Mouse (Mus musculus) embryonic stem cell, embryonic (primary cell): Measurements from ENCODE around the gene Myh8.

Experiments
- CTCF ChIA-PET, 4 experiments: fragments of 300-600 bp in 2 of 4; fragments of 350-600 bp in 2 of 4; sonication (Branson Sonifier 250); formaldehyde crosslinking; loops; one replicate each; lab custom pipeline; 2022; ENCODE audit warnings: inconsistent platforms in 2 of 4; lab: Charles Lee
- POLR2A ChIA-PET, 4 experiments: fragments of 300-600 bp in 2 of 4; fragments of 350-600 bp in 2 of 4; sonication (Branson Sonifier 250); formaldehyde crosslinking; loops; one replicate each; lab custom pipeline; 2022; ENCODE audit warnings: antibody characterized with exemption in 4 of 4, inconsistent platforms in 1 of 4; lab: Charles Lee

The Myh8 gene

DNA sequence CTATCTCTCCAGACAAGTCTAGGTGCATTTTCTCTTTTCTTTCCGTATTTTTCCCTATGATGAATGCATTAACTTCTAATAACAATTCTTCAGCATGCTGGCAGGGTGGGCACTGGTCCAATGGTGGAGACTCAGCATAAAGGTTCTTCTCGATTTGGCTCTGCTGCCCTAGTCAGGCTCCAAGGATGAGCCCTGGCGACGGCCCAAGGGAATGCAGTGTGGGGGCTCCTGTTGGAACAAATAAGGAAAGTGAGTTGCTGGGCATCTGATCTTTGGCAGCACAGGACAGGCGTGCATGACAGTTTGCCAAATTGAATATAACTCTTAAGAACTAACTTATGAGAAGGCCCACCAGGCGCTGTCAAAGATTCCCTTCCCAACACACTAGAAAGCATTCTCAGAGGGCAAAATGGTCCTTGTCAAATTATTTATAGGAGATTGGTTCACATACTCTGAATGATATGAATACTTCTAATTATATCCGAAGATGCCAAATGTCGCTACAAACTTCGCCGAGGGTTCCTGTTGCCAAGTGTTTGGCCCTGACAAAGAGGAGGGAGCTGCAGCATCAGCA, at the start of gene Myh8:
TSS of gene Myh8 (plus strand) at position 524 of the 574 bp plus-strand sequence.
- POLR2A ChIA-PET, result interaction anchor here in 1 of 4 experiments (0.6 kb wide), 1 partner anchor 270 kb away, joined by 5 read pairs; no protein-coding TSS in a partner anchor
- CTCF ChIA-PET, result no interaction called here

DNA sequence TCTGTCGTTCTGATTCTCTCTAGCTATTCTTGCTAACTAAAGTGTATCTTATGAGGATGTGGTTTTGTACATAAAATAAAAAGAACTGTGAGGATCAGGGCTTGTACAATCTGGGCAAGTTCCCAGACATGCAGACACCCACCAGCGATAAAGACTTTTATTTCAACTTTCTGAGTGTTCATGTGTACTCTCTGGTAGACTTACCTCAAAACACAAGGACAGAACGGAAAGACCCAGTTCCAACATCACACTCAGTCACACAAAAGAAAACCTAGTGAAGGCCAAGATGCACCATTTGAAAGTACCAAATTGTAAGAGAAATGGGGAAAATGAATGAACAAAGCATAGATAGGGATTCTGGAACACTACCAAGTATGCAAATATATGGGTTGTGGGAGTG, 48.2 kb upstream of the Myh8 start:
- CTCF ChIA-PET, result interaction anchor here in 1 of 4 experiments (0.6 kb wide), 1 partner anchor 918 kb away, joined by 3 read pairs; no protein-coding TSS in a partner anchor
- POLR2A ChIA-PET, result no interaction called here

DNA sequence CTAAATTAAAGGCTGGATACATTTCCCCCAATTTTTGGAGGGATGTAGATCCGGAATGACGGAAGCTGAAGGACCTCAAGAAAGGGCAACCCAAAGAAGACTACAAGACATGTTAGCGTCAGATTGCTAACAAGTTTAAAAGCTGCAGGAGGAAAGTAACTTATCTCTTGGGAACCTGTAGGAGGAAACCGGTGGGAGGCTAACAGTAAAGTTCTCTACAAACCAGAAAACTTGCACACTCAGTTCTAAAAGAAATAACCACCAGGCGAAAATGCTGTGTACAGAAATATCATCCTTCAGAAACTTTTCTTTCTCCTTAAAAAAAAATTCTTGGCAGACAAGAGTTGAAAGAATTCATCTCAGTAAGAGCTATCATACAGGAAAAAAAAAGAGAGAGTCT, 47.8 kb upstream of the Myh8 start:
- ChIA-PET POLR2A (no interaction called here), CTCF (interaction anchor here in 2 of 4 experiments (0.6 to 1.2 kb wide), 2 partner anchors 117 to 919 kb away, joined by 3 to 6 read pairs; no protein-coding TSS in a partner anchor)

DNA sequence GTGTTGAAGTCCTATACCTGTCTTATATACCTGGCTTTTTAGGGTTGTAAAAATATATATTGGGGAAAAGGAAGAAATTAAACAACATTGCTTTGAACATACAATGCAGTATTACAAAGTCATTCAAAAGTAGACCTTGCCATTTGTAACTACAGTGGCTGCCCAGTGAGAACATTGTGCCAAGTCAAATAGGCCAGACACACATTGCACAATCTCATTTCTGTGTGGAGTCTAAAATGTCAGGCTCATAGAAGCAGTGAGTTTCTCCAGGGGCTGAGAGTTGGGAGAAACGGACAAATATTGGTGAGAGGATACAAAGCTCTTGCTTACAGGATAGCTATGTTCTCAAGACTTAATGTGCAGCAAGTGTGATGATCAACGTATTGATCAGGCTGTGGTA, 47.0 kb upstream of the Myh8 start:
- ChIA-PET POLR2A (no interaction called here), CTCF (interaction anchor here in 1 of 4 experiments (1.2 kb wide), 1 partner anchor 118 kb away, joined by 6 read pairs; no protein-coding TSS in a partner anchor)

DNA sequence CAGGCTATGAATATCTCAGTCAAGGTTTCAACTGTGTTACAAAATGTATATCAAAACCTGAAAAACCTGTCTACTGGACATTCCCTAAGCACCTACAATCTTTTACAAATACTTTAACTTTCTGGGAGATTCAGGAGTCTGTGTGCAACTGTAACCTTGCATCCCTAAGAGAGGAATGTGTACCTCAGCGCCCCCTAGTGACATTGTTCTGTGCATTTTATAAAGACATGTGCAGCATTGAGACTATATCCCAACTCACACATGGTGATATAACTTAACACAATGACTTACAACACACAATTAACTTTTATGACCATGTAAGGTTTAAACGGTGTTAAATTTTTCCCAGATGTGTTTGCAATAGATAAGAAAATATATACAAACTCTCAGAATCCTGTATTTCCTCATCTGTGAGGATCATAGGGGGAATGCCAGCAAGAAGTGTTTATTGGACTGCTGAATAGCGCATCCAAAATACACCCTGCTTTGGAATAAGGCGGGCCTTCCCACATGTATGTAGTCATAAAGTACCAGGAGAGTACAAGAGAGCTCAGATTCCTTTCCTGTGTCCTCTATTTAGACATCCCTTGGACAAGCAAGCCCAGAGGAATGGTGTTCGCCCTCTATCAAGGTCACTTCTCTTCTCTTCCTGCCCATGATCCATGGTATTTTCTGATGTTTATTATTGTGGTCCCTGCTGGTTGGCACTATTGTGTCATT, 41.1 kb upstream of the Myh8 start:
- ChIA-PET CTCF (interaction anchor here in 1 of 4 experiments (1.2 kb wide), 1 partner anchor 124 kb away, joined by 3 read pairs; no protein-coding TSS in a partner anchor), POLR2A (no interaction called here)

DNA sequence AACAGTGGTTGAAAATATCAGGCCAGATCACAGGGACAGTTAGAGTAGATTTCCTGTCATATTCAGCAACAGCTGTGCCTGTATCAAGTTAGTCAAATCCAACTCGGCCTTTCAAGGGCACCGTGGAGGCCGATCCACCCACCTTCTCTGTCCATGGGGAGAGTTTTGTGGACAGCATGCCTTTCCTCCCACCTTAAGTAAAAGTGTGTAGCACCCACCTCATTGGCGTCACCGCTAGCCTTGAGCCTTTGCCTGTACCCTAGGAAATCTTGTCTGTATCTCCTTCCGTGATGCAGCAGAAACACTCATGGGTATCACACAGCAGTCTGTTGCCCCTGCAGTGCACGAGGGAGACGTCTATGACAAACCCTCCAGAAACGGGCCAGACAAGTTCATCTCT, 40.1 kb upstream of the Myh8 start:
- CTCF ChIA-PET, result interaction anchor here in 1 of 4 experiments (1.2 kb wide), 1 partner anchor 125 kb away, joined by 3 read pairs; no protein-coding TSS in a partner anchor
- POLR2A ChIA-PET, result no interaction called here

DNA sequence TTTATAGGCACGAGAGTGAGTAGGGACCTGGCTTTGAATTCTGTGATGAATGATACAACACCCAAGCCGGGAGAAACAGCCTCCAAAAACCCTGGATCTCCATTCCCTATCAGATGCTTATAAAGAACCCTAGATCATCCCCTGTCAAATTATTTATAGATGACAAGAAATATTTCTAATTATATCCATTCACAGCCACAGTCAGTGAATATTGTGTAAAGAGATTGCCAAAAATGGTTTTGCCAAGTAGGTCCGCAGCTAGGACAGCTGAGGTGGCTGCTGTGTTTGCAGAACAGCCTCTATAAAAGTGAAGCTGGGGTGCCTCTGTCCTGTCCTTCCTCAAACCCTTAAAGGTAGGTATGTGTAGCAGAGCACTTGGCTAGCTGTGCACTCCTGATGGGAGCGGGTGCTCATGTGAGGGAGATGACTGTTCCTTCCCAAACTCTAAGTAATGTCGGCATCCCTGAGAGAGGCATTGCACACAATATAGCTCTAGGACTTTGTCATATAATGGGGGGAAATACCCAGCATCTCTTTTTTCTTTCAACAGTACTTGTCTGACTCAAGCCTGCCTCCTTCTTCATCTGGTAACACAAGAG, 39.3 kb upstream of the Myh8 start, which contains the start of gene Myh4:
TSS of gene Myh4 (plus strand) at position 549 of the 599 bp plus-strand sequence.
- ChIA-PET CTCF (interaction anchor here in 1 of 4 experiments (0.5 kb wide), 1 partner anchor 140 kb away, joined by 3 read pairs; no protein-coding TSS in a partner anchor), POLR2A (no interaction called here)

DNA sequence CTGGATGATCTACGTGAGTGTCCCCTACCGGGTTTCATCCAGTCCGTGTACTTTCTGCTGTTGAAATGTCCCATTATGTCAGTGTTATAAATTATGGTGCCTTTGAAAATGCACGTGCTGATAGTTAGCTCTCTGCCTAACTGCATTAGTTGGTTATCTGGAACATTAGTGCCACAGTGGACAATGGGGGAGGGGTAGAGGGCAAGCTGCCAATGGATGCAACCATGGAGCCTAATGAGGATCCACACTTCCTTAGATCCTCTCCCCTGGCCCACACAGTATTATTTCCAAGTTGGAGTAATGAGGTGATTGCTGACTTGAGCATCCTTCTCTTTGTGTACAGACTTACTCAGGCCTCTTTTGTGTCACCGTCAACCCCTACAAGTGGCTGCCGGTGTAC, 35.9 kb upstream of the Myh8 start:
- POLR2A ChIA-PET, result no interaction called here
- CTCF ChIA-PET, result no interaction called here

DNA sequence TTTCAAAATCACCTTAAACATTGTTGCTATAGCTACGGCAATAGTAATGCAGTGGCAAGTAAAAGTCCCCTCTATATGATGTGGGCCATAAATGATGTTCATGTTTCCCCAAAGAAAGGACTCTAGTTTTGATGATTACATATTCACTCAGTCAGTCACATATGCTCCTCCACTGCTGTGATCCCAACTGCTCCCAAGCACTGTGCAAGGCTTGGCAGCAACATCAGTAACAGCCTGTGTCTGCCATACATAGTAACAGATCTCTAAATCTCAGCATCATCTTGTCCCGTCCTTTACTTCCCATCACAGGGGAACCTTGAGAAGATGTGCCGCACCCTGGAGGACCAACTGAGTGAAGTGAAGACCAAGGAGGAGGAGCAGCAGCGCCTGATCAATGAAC, 23.2 kb upstream of the Myh8 start:
- CTCF ChIA-PET, result no interaction called here
- POLR2A ChIA-PET, result no interaction called here

DNA sequence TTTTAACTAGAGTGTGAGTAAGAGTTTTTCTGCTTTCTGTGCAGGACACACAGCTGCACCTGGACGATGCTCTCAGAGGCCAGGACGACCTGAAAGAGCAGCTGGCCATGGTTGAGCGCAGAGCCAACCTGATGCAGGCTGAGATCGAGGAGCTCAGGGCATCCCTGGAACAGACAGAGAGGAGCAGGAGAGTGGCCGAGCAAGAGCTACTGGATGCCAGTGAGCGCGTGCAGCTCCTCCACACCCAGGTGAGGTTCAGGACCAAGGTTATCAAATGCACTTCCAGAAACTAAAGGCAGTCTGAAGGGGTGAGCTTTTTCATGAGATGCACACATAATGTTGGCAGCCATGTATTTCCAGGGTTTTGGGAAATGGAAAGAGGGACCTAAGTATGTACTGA, 19.9 kb upstream of the Myh8 start:
- CTCF ChIA-PET, result no interaction called here
- POLR2A ChIA-PET, result no interaction called here

DNA sequence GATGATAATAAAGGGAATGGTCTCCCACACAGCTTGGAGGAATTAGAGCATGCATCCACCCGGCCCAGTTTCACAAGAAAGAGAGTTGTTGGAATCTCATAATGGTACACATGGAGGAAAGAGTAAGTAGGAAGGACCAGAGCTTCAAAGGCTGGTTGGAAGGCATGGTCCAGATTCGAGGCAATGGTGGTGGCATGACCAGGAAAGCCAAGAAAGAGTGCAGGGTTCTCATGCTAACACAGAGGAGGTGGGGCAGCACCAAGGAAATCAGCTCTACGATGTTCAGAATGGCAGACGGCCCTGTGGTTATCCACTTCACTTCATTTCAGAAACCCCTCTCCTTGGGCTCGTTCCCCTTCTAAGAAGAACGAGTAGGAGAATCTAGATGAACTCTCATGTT, 16.0 kb upstream of the Myh8 start:
- ChIA-PET POLR2A (no interaction called here), CTCF (interaction anchor here in 1 of 4 experiments (1.1 kb wide), 1 partner anchor 159 kb away, joined by 4 read pairs; no protein-coding TSS in a partner anchor)

DNA sequence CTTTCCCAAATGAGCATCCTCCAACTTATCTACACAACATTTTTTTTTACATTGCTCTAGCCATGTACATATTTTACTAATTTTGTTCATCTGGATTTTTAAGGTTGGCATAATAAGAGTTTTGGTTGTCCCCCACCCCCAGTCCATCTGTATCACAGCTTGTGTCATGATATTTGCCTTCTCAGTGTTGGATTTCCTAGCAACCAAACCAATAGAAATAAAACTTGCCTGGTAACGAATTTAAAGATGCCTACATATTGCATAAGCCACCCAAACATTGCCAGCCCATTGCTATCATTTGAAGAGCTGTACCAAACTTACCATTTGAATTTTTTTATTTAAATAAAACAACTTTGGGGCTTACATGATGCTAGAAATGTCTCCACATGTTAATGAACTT, 16.5 kb downstream of the Myh8 start:
- POLR2A ChIA-PET, result no interaction called here

DNA sequence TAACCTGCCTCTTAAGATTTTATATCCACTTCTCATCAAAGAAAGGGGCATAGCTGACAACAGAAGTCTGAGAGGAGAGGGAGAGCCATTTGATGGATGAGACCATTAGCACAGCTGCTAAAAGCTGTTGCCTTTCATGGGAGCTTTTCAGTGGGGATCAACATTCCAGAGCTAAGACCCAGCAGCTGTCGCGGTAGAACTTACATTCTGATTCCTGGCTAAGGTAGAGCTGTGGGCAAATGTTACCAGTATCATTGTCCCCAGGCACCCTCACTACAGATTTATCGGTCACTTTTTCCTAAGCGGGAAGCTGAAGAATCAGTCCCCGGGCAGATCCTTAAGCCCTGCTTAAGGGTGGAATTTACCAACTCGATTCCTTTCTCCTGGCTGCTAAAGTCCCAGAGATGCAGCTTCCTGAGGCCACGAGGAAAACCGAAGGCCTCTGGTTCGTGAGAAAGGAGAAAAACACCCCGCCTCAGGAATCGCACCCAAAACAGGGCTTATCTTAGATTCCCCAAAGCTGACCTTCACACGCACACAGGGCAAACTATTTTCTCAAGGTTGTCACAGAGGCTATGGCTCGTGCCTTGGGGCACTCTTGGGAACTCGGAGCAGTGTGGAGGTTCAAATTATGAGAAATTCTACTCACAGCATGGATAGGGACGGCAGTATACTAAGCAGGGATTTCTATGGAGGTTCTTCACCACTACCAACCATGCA, 37.0 kb downstream of the Myh8 start:
- POLR2A ChIA-PET, result no interaction called here

More for the DNA sequence above, 16.5 kb downstream of the Myh8 start:
- CTCF ChIA-PET, result no interaction called here

DNA sequence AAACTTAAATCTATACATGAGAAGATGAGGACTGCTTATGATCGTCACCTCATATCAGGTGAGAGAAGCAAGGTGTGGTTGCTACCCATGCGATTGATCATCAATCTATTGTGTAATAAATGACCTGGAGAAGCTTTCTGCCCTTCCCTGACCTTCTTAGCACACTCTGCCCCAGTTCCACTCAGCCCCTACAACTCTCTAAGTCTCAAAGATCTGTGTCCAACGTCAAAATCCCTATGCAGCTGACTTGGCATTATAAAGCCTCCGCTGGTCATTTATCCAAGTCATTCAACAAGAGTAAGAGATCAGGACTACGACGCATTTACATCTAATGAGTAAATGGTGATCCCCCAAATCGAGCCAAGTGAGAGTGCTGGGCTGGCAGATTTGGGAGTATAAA, 44.4 kb downstream of the Myh8 start, which contains the start of gene Myh13:
TSS of gene Myh13 (plus strand) at position 301 of the 400 bp plus-strand sequence.
- POLR2A ChIA-PET, result no interaction called here
- CTCF ChIA-PET, result no interaction called here

More for the DNA sequence above, 37.0 kb downstream of the Myh8 start:
- CTCF ChIA-PET, result interaction anchor here in 2 of 4 experiments (1.2 to 1.7 kb wide), 3 partner anchors 202 to 212 kb away, joined by 3 to 4 read pairs (median 4); no protein-coding TSS in a partner anchor

DNA sequence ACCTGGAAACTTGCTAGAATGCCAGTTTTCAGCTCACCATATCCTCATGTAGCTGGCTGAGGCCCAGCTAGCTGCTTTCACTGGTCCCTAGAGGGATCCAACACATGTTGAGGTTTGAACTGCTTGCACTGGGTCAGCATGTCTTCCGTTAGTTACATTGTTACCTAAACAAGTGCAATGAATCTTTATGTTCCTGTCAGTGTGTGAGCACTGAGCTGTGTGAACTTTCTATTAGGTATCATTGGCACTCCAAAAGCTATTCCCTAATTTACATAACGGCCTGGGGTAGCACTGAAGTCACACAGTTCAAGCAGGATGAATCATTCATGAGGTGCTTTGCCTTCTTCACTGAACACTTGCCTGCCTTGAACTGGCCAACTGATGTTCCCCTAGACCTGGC, 49.6 kb downstream of the Myh8 start:
- ChIA-PET POLR2A (no interaction called here), CTCF (interaction anchor here in 2 of 4 experiments (1.3 to 1.5 kb wide), 2 partner anchors 23 to 24 kb away, joined by 3 to 4 read pairs; no protein-coding TSS in a partner anchor)

DNA sequence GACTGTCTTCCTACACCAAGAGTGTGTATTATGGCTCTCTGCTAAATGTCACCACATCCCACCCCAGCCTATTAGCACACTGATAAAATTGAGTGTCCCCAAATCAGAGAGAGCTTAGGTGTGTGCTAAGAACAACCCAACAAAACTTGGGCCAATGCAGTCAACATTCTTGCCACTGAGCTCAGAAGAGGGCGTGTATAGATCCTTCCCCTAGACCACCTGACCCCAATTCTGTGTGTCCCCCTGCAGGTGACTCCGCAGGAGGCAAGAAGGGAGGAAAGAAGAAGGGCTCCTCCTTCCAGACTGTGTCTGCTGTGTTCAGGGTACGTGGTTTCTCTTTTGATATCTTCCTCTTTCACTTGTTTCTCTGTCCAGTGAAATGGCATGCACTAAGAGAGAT, 67.6 kb downstream of the Myh8 start:
- CTCF ChIA-PET, result interaction anchor here (0.5 to 4.8 kb wide), 9 partner anchors 29 to 942 kb away, joined by 3 to 35 read pairs (median 4); no protein-coding TSS in a partner anchor

DNA sequence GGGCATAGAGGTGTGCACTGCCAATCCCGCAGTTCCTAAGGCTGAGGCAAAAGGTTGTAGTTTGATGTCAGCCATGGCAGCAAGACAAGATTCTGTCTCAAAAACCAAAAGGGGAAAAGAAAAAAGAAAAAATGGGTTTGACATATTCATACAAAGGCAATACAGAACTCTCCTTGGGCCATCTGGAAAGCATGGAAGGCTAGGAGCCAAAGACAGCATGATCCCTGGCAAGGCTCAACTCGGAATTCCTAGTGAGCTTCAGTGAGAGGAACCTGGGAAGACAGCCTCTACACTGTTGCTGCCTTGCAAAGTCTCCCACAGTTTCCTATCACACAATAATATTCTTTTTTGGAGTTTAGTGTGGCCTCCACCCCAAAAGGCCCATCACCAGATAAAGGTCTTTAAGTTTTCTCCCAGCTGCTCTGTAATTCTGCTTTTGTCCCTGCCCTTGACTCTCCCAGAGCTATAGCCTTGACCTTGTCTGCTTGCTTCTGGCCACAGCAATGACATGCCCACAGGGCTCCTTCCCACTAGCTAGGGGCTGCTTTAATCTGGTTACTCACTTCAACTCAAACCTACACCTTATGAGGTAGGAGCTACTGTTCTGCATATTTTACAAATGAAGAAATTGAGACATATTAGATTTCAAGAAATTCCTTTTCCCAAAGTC, 68.4 kb downstream of the Myh8 start:
- POLR2A ChIA-PET, result interaction anchor here in 2 of 4 experiments (0.7 to 2.1 kb wide), 5 partner anchors 33 to 321 kb away, joined by 3 to 6 read pairs (median 3); no protein-coding TSS in a partner anchor
- CTCF ChIA-PET, result interaction anchor here (0.5 to 4.8 kb wide), 10 partner anchors 28 to 311 kb away, joined by 3 to 35 read pairs (median 4); no protein-coding TSS in a partner anchor

More for the DNA sequence above, 67.6 kb downstream of the Myh8 start:
- POLR2A ChIA-PET, result interaction anchor here in 1 of 4 experiments (0.7 to 2.1 kb wide), 2 partner anchors 35 to 37 kb away, joined by 3 to 6 read pairs; no protein-coding TSS in a partner anchor

DNA sequence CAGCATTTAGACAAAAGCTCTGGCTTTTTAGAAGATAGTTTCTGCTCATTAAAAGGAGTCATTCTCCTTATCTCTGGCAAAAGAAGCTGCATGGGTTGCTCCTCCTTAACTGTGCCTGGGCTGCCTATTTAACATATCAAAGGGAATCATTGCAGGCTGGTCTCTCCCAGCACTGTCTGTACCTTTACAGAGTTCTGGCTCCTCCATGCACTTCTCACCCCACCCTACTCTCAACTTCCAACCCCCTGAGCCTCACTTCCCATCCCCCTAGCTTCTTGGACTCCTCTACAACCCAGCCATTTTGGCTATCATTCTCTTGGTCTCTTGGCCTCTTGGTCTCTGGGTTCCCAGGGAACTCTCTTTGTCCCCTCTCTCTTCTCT, 68.9 kb downstream of the Myh8 start:
- ChIA-PET POLR2A (interaction anchor here in 2 of 4 experiments (0.7 to 2.1 kb wide), 5 partner anchors 32 to 322 kb away, joined by 3 to 6 read pairs (median 3); no protein-coding TSS in a partner anchor), CTCF (interaction anchor here (0.5 to 4.8 kb wide), 8 partner anchors 234 to 310 kb away, joined by 3 to 35 read pairs (median 5); no protein-coding TSS in a partner anchor)
